Mouse (Mus musculus): Measurements from ENCODE around the gene Phldb1. TPM values are rescaled to one million over a fixed set of nuclear protein-coding genes. Genes with fewer than 3 reads are reported as not detected.

Gene Phldb1
- polyA plus RNA-seq, 1 experiment from 2014 or later: 21.4 TPM

DNA sequence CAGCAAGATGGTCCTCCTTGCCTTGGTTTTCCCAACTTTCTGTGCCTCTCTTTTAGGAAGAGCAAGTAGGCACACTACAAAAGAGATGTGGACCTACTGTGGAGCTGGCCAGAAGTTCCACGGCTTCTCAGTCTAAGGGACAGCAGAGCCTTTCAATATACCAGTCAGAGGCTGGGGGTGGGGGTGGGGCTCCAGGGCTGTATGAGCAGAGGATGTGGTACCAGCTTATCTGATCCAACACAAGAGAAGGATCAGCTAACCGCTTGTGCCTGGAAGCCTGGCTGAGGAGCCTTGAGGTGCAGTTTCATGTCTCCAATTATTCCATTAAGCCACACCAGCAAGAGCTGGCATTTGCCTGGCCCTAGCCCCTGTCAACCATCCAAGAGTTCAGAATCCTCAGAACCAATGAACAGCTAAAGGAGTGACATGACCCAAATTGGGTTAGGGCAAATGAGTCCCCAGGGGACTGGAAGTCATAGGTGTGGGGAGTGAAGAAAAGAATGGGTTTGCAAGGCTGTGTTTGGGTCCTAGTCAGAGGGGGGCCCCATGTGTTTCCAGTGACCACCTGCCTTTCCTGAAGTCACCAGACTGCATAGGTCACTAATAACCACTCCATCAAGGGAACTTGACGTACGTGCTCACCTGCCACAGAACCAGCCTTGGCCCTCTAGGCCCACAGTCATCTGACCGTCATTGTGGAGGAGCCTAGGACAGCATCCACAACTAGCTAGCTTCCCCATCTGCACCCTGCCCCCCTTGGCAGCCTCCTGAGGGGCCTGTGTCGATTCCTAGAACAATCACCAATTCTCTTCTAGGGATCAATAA is 17.8 kb downstream of the Phldb1 start:
- Histone ChIP-seq H3K4me1 (replicated peaks; ENCODE audit: control insufficient read depth, insufficient read depth, low read length) (peaks cover 11% of the 10 kb centered on the region), H3K9me3 (ENCODE audit: control insufficient read depth, low read length) (no peaks in the 10 kb centered on the region), H3K36me3 (ENCODE audit: control insufficient read depth, insufficient read depth, low read length) (peaks cover 45% of the 10 kb centered on the region), H3K4me3 (ENCODE audit: low read depth, low read length) (no peak overlapping the region), H3K27ac (ENCODE audit: low read depth) (no peak overlapping the region), H3K9ac (ENCODE audit: low read length) (no peak overlapping the region), H3K27me3 (replicated peaks; ENCODE audit: control insufficient read depth, insufficient read depth, low read length) (no peaks in the 10 kb centered on the region), H3K4me2 (ENCODE audit: low read length) (no peak overlapping the region)
- ATAC-seq (replicated peaks; ENCODE audit: low FRiP score, low TSS enrichment, low read depth): no peak
- 73% methylated on average over 6 of the region's 6 CpGs for WGBS
- no peak for DNase-seq (ENCODE audit: low spot score)

DNA sequence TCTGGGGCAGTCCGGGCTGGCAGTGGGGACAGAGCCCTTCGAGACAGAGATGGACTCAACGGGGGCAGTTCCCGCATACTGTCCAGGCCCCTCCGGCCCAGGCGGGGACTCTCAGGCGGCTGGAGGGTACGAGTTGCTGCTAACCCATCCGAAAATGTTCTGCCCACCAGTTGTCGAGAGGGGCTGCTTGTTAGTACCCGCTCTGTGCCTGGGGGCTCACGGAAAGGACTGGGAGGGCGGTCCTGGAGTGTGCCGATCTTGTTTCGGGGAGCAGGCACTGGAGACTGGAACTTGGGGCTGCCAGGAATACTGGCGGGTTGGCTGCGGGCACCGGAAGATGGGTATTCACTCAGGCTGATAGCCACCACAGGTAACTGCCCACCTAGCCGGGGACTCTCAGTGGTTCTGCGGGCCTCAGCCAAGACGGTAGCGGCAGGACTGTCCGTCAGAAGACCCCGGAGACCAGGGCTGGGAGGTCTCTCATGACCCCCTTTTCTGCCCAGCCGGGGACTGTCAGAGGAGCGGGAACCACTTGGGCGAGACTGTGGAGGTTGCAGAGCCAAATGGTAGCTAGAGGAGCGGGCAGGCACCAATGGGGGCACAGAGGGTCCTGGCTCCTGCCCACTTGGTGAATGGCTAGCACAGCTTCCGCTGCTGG is 19.2 kb downstream of the Phldb1 start:
- no peak for DNase-seq (ENCODE audit: low spot score)
- WGBS: 93% methylated on average over 29 of the region's 29 CpGs
- no peak overlapping the region for H3K4me3 ChIP-seq (ENCODE audit: low read depth, low read length)
- H3K9ac ChIP-seq (ENCODE audit: low read length): no peak overlapping the region
- ATAC-seq (replicated peaks; ENCODE audit: low FRiP score, low TSS enrichment, low read depth): no peak
- no peak overlapping the region for H3K27ac ChIP-seq (ENCODE audit: low read depth)
- no peak overlapping the region for H3K4me2 ChIP-seq (ENCODE audit: low read length)
- H3K9me3 ChIP-seq (ENCODE audit: control insufficient read depth, low read length): no peaks in the 10 kb centered on the region
- peaks cover 53% of the 10 kb centered on the region for H3K36me3 ChIP-seq (ENCODE audit: control insufficient read depth, insufficient read depth, low read length)
- H3K4me1 ChIP-seq (replicated peaks; ENCODE audit: control insufficient read depth, insufficient read depth, low read length): peaks cover 8% of the 10 kb centered on the region
- H3K27me3 ChIP-seq (replicated peaks; ENCODE audit: control insufficient read depth, insufficient read depth, low read length): no peaks in the 10 kb centered on the region

- no peak overlapping the region for H3K4me2 ChIP-seq (ENCODE audit: low read length)
- H3K4me1 ChIP-seq (replicated peaks; ENCODE audit: control insufficient read depth, insufficient read depth, low read length): peaks cover 3% of the 10 kb centered on the region
- H3K27me3 ChIP-seq (replicated peaks; ENCODE audit: control insufficient read depth, insufficient read depth, low read length): no peaks in the 10 kb centered on the region
- H3K4me3 ChIP-seq (ENCODE audit: low read depth, low read length): no peak overlapping the region
- 88% methylated on average over 17 of the region's 17 CpGs for WGBS
- no peaks in the 10 kb centered on the region for H3K9me3 ChIP-seq (ENCODE audit: control insufficient read depth, low read length)
- DNase-seq (ENCODE audit: low spot score): no peak
- no peak for ATAC-seq (replicated peaks; ENCODE audit: low FRiP score, low TSS enrichment, low read depth)
- no peak overlapping the region for H3K9ac ChIP-seq (ENCODE audit: low read length)
- no peak overlapping the region for H3K27ac ChIP-seq (ENCODE audit: low read depth)
- H3K36me3 ChIP-seq (ENCODE audit: control insufficient read depth, insufficient read depth, low read length): peaks cover 59% of the 10 kb centered on the region
These were observed 19.9 kb downstream of the Phldb1 start for GRCm38 (mm10) chr9:44715109-44715508.

DNA sequence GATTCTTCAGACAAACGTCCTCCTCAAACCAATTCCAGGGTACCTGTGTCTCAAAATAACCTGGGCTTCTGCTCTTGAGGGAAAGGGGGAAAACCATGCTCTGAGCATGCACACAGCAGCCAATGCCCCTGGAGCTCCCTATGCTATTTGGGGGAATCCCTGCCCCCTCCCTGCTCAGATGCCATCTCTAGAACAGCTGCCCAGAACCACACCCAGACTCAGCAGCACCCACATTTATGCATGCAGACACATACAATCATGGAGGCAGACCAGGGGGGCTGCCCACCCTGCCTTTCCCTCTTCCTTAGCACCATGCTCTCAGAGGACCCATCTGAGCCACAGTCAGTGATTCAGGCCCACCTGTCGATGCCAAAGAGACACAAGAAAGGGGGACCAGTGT is 21.4 kb downstream of the Phldb1 start:
- Histone ChIP-seq H3K27me3 (replicated peaks; ENCODE audit: control insufficient read depth, insufficient read depth, low read length) (no peaks in the 10 kb centered on the region), H3K9ac (ENCODE audit: low read length) (no peak overlapping the region), H3K36me3 (ENCODE audit: control insufficient read depth, insufficient read depth, low read length) (peaks cover 59% of the 10 kb centered on the region), H3K9me3 (ENCODE audit: control insufficient read depth, low read length) (no peaks in the 10 kb centered on the region), H3K4me2 (ENCODE audit: low read length) (no peak overlapping the region), H3K4me1 (replicated peaks; ENCODE audit: control insufficient read depth, insufficient read depth, low read length) (peaks cover 5% of the 10 kb centered on the region; the same call in 1 of the 2 replicates), H3K4me3 (ENCODE audit: low read depth, low read length) (no peak overlapping the region), H3K27ac (ENCODE audit: low read depth) (no peak overlapping the region)
- DNase-seq (ENCODE audit: low spot score) (no peak), ATAC-seq (replicated peaks; ENCODE audit: low FRiP score, low TSS enrichment, low read depth) (no peak)
- 70% methylated on average over 2 of the region's 2 CpGs for WGBS

DNA sequence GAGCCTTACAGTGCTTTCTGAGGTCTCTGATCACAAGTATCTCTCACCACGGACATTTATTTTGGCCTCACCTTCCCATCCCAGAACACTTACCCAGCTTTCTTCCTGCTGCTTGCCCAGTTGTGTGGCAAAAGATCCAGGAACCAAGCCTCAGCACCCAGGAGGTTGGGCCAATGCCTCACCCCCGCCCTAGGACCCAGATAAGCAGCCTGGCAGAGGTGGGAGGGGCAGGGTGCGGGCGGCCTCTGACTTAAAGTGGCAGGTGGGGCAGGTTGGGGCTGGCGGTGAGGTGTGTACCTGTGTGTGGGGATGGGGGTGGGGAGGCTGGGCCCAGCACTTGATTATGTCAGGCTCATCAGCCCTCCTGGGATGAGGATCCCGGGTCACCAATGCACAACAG is 21.9 kb downstream of the Phldb1 start:
- WGBS: 83% methylated on average over 6 of the region's 6 CpGs
- H3K4me2 ChIP-seq (ENCODE audit: low read length): no peak overlapping the region
- H3K4me3 ChIP-seq (ENCODE audit: low read depth, low read length): no peak overlapping the region

DNA sequence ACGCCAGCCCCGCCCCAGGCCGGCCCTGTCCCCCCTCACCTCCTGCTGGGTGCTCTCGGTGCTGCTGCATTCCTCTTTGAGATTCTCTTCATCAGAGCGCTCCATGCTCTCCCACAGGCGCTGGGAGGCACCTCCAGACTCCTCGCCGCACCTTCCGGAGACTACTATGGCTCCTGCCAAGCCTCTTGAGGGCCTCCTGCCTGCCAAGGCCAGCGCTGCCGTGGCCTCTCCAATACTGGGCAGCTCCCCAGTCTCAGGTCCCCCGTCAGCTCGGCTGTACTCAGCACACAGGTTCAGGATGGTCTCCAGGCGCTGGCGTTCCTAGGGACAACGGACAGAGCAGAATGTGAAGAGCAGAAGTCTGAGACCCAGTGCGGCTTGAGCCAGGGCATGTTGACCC is 23.4 kb downstream of the Phldb1 start:
- Histone ChIP-seq H3K9me3 (ENCODE audit: control insufficient read depth, low read length) (no peaks in the 10 kb centered on the region), H3K36me3 (ENCODE audit: control insufficient read depth, insufficient read depth, low read length) (peaks cover 54% of the 10 kb centered on the region), H3K4me3 (ENCODE audit: low read depth, low read length) (no peak overlapping the region), H3K27me3 (replicated peaks; ENCODE audit: control insufficient read depth, insufficient read depth, low read length) (no peaks in the 10 kb centered on the region), H3K4me2 (ENCODE audit: low read length) (no peak overlapping the region), H3K4me1 (replicated peaks; ENCODE audit: control insufficient read depth, insufficient read depth, low read length) (peaks cover 10% of the 10 kb centered on the region; the same call in 1 of the 2 replicates), H3K9ac (ENCODE audit: low read length) (no peak overlapping the region), H3K27ac (ENCODE audit: low read depth) (no peak overlapping the region)
- WGBS: 71% methylated on average over 17 of the region's 17 CpGs
- ATAC-seq (replicated peaks; ENCODE audit: low FRiP score, low TSS enrichment, low read depth) (no peak), DNase-seq (ENCODE audit: low spot score) (no peak)

More for the DNA sequence above, 21.9 kb downstream of the Phldb1 start:
- H3K36me3 ChIP-seq (ENCODE audit: control insufficient read depth, insufficient read depth, low read length): peaks cover 55% of the 10 kb centered on the region
- no peak overlapping the region for H3K27ac ChIP-seq (ENCODE audit: low read depth)
- H3K27me3 ChIP-seq (replicated peaks; ENCODE audit: control insufficient read depth, insufficient read depth, low read length): no peaks in the 10 kb centered on the region
- DNase-seq (ENCODE audit: low spot score) (no peak), ATAC-seq (replicated peaks; ENCODE audit: low FRiP score, low TSS enrichment, low read depth) (no peak)
- H3K4me1 ChIP-seq (replicated peaks; ENCODE audit: control insufficient read depth, insufficient read depth, low read length): peaks cover 6% of the 10 kb centered on the region; the same call in 1 of the 2 replicates
- H3K9me3 ChIP-seq (ENCODE audit: control insufficient read depth, low read length): no peaks in the 10 kb centered on the region
- H3K9ac ChIP-seq (ENCODE audit: low read length): no peak overlapping the region

DNA sequence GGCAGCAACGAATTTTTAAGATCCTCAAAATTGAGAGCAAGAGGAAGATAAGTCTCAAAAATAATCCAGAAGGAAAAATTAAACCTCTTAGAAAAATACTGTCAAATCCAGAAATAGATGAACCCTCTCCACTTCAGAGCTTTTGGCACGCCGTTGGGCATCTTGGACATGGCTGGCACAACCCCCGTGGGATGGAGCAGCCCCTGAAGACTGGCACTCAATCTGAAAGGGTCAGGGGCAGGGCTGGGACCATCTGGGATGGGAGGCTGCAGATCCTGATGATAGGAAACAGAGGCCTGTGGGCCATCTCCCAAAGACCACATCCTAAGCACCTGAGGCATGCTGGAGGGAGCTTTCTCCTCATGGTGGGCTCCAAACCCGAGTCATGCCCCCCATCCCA is 24.8 kb downstream of the Phldb1 start:
- DNase-seq (ENCODE audit: low spot score) (no peak), ATAC-seq (replicated peaks; ENCODE audit: low FRiP score, low TSS enrichment, low read depth) (no peak)
- no peaks in the 10 kb centered on the region for H3K27me3 ChIP-seq (replicated peaks; ENCODE audit: control insufficient read depth, insufficient read depth, low read length)
- H3K4me1 ChIP-seq (replicated peaks; ENCODE audit: control insufficient read depth, insufficient read depth, low read length): peaks cover 10% of the 10 kb centered on the region; the same call in 1 of the 2 replicates
- H3K9ac ChIP-seq (ENCODE audit: low read length): no peak overlapping the region
- no peak overlapping the region for H3K27ac ChIP-seq (ENCODE audit: low read depth)
- no peak overlapping the region for H3K4me2 ChIP-seq (ENCODE audit: low read length)
- peaks cover 54% of the 10 kb centered on the region for H3K36me3 ChIP-seq (ENCODE audit: control insufficient read depth, insufficient read depth, low read length)
- no peaks in the 10 kb centered on the region for H3K9me3 ChIP-seq (ENCODE audit: control insufficient read depth, low read length)
- no peak overlapping the region for H3K4me3 ChIP-seq (ENCODE audit: low read depth, low read length)
- WGBS: 88% methylated on average over 5 of the region's 5 CpGs

DNA sequence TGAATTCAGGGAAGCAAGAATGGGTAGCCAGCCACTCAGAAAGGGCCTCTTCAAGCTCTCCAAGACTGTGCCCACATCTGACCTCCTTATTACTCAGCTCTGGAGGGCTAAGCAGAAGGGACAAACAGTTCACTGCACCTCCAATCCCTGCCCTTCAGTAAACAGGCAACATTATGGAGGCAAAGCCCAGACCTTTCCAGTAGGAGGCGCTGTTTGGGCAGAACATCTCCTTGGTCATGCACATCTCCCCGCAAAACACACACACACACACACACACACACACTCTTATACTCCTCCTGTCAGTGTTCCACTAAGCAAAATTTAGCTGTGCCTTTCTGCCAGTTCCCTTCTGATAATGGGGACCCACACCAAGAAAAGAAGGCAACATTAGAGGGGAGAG is 25.4 kb downstream of the Phldb1 start:
- H3K4me2 ChIP-seq (ENCODE audit: low read length): no peak overlapping the region
- peaks cover 53% of the 10 kb centered on the region for H3K36me3 ChIP-seq (ENCODE audit: control insufficient read depth, insufficient read depth, low read length)
- 54% methylated on average over 2 of the region's 2 CpGs for WGBS
- H3K27ac ChIP-seq (ENCODE audit: low read depth): no peak overlapping the region
- no peaks in the 10 kb centered on the region for H3K27me3 ChIP-seq (replicated peaks; ENCODE audit: control insufficient read depth, insufficient read depth, low read length)
- no peak for DNase-seq (ENCODE audit: low spot score)
- peaks cover 10% of the 10 kb centered on the region; the same call in 1 of the 2 replicates for H3K4me1 ChIP-seq (replicated peaks; ENCODE audit: control insufficient read depth, insufficient read depth, low read length)
- ATAC-seq (replicated peaks; ENCODE audit: low FRiP score, low TSS enrichment, low read depth): no peak
- H3K4me3 ChIP-seq (ENCODE audit: low read depth, low read length): no peak overlapping the region
- no peaks in the 10 kb centered on the region for H3K9me3 ChIP-seq (ENCODE audit: control insufficient read depth, low read length)
- H3K9ac ChIP-seq (ENCODE audit: low read length): no peak overlapping the region

Measured in intestine, embryonic 14.5 days (tissue).